Mouse (Mus musculus): ENCODE measurements around the gene Tgif2lx2. TPM values are rescaled to one million over a fixed set of nuclear protein-coding genes. Genes with fewer than 3 reads are reported as not detected.
"Not testable (repeated sequence)": the region's sequence is repeated elsewhere in the genome, so short reads cannot be mapped to it uniquely, and the experiment has no call there.

The Tgif2lx2 gene
- polyA plus RNA-seq (2011; ENCODE audit: insufficient read length, low read depth, missing spikeins), result not detected in 2 replicates

DNA sequence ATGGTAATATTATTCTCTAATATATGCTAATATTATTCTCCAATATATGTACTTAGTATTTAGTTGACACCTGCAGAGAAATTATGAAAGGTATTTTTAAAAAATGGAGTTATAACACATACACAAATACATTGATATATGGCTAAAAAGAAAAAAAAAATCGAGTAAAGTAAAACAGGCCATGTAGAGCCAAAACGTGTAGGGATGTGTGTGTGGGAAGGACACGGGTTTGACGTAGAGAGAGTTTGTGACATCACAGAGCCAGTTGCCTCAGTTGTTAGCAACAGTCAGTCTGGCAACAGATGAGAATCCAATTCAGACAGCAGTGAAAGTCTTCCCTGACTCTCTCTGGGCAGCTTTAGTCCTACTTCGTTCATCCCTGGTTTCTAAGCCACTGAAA is at the start of gene Tgif2lx2:
Gene Tgif2lx2, plus strand, starts transcription at position 301 of the 400 bp plus-strand sequence.
- not testable (repeated sequence) for H3K4me1 ChIP-seq (ENCODE audit: control insufficient read depth, insufficient read depth, low read length); H3K27ac ChIP-seq (ENCODE audit: insufficient read depth, low read length); H3K4me3 ChIP-seq (ENCODE audit: insufficient read depth, low read length)

Other genes with a start within 250 kb of the Tgif2lx2 start
- gene Tgif2lx1, start 53.5 kb downstream of the Tgif2lx2 start, polyA plus RNA-seq (2011; ENCODE audit: insufficient read length, low read depth, missing spikeins), result not detected in 2 replicates

Measured in embryonic fibroblast, embryonic 13.5 days (primary cell).